Mouse (Mus musculus) NIH3T3 (cell line): ENCODE measurements around the gene Hp1bp3.

Experiments
- DNase-seq: peaks from one replicate; pipeline ENCODE4 v3.0.0-alpha.2; 2012; ENCODE audit warnings: low read depth

The Hp1bp3 gene

DNA sequence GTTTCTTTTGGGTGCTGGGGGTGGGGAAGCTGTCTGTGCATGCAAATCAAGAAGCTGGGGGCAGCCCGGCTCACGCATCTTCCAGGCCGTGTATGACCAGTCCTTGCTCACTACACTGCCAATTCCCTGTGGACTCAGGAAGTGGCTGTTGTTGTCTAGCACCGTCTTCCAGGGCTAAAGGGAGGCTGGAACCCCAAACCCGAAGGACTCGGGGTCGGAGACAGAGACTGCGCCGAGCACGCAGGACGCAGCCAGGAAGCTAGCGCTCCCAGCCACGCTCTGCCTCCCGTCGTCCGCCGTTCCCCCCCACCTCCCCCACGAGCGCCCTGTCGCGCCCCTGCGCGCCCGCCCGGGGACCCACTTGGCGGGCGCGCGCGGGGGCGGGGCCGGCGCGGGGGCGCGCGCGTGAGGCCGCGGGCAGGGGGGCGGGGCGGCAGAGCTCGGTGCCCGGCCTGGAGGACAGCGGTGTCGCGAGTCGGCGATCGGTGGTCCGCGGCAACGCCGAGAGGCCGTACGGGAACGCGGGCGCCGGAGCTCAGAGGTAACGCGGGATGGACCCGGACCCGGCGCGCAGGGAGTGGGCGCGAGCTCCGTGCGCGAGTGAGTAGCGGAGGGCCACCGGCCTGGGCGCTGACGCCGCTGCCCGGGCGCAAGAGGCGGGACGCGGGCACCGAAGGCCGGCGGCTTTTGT lies at the start of gene Hp1bp3:
TSS of gene Hp1bp3 (plus strand) at position 97 of the 691 bp plus-strand sequence.
- peak; percentile 84 for DNase-seq

DNA sequence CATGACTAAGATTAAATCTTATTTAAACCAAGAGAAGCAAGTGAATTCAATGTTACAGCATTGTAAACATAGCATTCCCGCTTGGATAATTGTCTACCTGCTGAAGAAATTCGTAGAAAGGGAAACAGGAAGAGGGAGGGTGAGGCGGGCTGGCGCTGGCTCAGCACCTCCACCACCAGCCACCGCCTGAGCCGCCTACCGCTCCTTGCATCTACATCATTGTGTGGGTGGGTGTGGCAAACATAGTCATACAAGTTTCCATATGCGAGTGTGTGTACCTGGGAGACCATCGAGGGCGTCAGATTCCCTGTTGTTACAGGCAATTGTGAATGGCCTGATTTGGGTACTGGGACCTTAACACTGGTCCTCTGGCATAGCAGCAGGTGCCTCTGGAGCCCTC lies 49.6 kb upstream of the Hp1bp3 start:
- no peak for DNase-seq

DNA sequence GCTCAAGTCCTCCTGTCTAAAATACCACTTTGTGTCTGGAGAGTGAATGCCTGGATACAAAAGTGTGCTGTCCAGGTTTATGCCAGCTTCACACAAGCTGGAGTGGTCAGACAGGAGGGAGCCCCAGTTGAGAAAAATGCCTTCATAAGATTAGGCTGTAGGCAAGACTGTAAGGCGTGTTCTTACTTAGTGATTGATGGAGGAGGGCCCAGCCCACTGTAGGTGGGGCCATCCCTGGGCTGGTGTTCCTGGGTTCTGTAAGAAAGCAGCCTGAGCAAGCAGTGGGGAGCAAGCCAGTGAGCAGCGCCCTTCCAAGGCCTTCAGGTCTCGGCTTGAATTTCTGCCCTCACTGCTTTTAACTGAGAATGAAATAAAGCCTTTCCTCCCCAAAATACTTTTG lies 47.9 kb upstream of the Hp1bp3 start:
- DNase-seq, result peak; percentile 5

DNA sequence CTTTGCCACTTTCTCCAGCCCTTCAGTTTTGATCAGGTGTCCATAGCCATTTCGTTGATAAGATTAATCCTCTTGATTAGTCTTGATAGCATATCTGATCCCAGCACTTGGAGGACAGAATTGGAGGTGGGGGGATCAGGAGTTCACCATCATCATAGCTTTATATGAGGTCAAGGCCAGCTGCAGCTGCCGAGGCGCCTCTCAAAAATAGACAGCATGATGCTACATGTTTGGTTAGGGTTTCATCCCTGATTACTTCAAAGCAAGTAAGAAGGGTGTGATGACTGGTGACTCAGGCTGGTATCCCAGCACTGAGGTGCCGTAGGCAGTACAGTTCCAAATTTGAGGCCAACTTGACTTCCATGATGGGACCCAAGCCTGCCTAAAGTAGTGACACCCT lies 46.7 kb upstream of the Hp1bp3 start:
- DNase-seq, result no peak

- no peak for DNase-seq
These were observed 43.4 kb upstream of the Hp1bp3 start for GRCm38 (mm10) chr4:138172686-138173085.

GRCm38 (mm10) chr4:138179391-138179790 lies 36.7 kb upstream of the Hp1bp3 start:
- DNase-seq, result no peak

DNA sequence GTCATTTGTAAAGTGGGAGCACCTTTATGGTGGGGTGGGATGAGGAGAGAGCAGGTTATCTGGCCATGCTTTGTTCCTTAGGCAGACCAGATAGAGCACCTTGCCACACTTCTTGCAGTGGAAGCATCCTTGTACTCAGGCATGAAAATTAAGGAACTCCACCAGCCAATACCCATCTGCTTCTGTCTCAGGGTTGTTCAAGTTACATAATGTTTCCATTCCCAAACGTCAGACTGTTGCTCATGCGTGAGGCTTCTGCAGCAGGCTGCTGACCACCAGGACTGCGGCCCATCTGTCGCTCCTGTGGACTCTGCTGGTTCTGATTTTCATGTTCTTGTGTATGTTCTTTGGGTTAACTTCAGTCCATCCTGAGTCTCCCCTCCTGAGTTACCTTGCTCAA lies 35.4 kb upstream of the Hp1bp3 start:
- DNase-seq, result no peak

GRCm38 (mm10) chr4:138184056-138184455 lies 32.0 kb upstream of the Hp1bp3 start:
- no peak for DNase-seq

DNA sequence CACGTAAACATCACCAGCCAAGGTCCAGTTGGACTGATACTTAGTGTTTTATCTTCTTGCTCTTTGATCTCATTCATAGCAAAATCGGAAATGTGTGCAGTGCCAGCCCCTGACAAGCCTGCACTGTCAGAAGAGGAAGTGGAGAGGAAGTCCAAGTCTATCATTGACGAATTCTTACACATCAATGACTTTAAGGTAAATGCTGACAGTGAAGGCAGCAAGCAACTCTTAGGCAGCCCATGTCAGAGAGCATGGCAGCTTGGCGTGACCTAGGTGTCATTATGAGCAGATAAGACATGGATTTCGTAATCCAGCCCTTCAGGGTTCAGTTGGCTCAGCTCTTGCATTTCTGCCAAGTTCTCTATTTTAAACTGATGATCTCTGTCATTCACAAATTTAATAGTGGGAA lies 31.5 kb upstream of the Hp1bp3 start:
- DNase-seq, result peak; percentile 7

- DNase-seq, result no peak
These were observed 30.1 kb upstream of the Hp1bp3 start for GRCm38 (mm10) chr4:138185961-138186360.

GRCm38 (mm10) chr4:138187995-138188394 lies 28.1 kb upstream of the Hp1bp3 start:
- DNase-seq, result no peak

DNA sequence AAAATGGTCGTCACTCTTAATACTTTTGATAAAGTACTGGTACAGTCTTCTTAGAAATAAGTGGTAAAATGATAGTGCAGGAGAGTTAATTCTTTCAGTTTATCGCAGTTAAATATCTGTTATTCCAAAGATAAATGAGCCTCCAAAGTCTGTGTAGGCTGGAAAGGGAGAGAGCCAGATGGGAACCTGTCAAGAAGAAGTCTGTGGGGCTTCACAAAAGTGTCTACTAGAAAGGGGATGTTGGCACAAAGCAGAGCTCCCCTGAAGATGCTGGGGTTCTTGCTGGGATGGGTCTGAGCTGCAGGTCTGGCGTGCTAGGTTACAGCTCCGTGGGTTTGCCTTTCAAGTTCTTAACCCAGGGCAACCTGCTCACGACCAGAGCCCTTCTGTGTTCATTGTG lies 23.5 kb upstream of the Hp1bp3 start:
- no peak for DNase-seq

DNA sequence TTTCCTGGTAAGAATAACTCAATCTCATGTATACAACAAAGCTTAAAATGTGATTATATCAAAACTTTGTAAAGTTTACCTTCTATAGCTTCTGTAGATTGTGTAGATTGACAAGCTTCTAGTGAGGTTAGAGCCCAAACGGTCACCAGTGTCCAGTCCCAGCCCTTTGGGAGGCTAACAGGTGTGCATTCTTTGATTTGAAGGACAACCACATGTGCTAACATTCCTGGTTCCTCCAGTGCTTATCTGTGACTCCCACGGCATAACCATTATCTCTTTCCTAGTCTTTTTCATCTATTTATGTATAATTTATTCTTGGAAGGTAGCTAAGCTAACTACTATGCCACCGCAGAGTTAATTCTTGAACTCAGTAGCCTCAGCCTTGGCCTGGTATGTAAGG lies 15.3 kb upstream of the Hp1bp3 start:
- DNase-seq, result no peak

GRCm38 (mm10) chr4:138201696-138202095 lies 14.4 kb upstream of the Hp1bp3 start:
- DNase-seq, result no peak

DNA sequence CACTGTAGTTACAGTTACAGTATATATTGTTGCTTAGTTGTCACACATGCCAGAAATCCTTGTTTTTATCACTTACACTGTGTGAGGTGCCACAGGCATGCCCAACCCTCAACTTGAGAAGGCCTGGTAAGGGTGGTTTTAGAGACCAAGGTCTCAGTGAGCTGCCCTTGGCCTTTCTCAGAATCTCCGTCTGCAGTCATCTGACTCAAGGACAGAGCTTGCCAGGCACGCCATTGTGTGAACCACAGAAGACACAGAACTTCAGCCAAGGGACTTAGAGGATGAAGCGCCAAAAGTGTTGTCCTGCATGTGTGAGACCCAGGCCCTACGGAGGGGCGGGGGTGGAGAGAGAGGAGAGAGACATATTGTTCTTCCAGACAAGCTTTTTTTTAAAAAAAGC lies 6.0 kb upstream of the Hp1bp3 start:
- DNase-seq, result no peak

DNA sequence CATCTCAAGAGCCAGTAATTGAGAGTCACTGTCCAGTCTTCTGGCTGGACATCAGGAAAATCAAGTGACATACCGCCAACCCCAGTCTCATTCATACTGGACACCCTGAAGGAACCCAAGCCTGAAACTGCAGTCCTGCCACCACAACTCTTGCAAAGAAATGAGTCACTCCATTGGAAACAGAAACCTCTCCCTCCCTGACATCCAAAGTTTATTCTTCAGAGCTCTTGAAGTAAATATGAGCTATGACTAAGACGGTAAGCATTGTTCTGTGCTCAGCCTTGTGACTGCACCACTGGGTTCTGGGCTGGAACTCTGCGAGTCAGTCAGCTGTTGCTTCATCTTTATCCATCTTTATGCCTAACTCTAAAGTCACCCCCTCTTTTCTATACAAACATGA lies 2.2 kb upstream of the Hp1bp3 start:
- DNase-seq, result peak; percentile 79

GRCm38 (mm10) chr4:138215671-138216199 lies 361 bp upstream of the Hp1bp3 start:
- no peak for DNase-seq

DNA sequence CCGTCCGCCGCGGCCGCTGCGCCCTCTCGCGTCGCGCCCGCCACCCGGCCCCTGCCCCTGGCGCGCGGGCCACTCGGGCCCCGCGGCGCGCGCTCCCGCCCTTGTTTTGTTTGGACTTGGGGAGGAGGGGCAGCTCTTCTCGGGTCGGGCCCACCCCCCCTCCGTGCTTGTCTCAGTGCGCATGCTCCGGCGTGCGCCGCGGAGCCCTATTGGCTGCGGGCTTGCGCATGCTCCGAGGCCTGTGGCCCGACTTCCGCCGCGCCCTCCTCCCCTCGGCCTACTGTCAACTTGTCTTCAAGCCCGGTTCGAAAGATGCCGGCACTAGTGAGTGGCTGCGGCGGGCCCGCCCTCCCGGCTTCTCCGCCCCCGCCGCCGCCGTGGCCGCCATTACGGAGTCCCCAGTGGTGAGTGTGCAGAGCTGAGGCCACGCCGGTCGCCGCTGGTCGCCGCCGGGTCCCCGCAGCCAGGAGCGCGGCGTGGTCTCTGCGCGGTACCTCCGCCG lies 846 bp downstream of the Hp1bp3 start:
- peak; percentile 98 for DNase-seq

DNA sequence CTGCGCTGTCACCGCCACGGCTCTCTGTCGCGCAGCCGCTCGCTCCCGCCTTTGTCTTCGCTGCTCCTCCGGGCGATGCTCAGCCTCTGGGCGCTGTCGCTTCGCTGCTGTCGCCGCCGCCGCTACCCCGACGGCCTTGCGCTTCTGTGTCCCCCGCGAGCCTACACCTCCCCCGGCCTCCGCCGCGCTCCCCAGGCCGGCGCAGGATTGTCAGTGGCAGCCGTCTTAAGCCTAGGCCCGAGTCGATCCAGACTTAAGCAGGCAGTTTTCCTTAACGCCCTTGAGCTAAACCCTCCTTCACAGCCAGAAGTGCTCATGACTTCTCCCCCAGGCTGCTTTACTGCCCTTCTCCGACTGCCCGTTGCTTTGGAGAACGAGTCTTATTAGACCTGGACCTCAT lies 1.3 kb downstream of the Hp1bp3 start:
- DNase-seq, result peak; percentile 17

- DNase-seq, result peak; percentile 5
These were observed 2.0 kb downstream of the Hp1bp3 start for GRCm38 (mm10) chr4:138217951-138218685.

GRCm38 (mm10) chr4:138219331-138219730 lies 3.2 kb downstream of the Hp1bp3 start:
- DNase-seq, result no peak

DNA sequence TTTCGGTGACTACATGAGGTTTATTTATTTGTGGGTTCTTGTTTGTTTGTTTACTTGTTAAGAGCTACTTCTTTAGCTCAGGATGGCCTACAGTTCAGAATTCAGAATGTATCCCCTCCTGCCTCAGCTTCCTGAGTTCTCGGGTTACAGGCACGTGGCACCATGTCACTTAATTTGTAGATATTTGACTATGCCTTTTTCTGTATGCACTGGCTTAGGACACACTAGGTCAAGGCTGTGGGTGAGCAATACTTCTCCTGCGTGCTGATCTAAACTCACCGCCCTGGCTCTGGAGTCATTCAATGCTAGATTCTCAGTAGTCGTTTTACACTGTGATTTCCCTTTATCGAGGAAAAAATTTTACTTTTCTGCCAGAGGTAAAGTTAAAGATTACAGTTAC lies 4.7 kb downstream of the Hp1bp3 start:
- DNase-seq, result no peak

GRCm38 (mm10) chr4:138221406-138221805 lies 5.3 kb downstream of the Hp1bp3 start:
- no peak for DNase-seq
